Mouse (Mus musculus): ENCODE measurements around the gene Klhdc10.
"Not testable (repeated sequence)": the region's sequence is repeated elsewhere in the genome, so short reads cannot be mapped to it uniquely, and the experiment has no call there.

Klhdc10 gene

GRCm38 (mm10) chr6:30401308-30402015, at the start of gene Klhdc10:
Gene Klhdc10, plus strand, starts transcription at chr6:30401868.
- DNase-seq (ENCODE audit: extremely low spot score, low read depth, low spot score), result peak; percentile 99

GRCm38 (mm10) chr6:30352762-30353161, 48.9 kb upstream of the Klhdc10 start:
- DNase-seq (ENCODE audit: extremely low spot score, low read depth, low spot score), result no peak

GRCm38 (mm10) chr6:30353661-30354060, 48.0 kb upstream of the Klhdc10 start:
- DNase-seq (ENCODE audit: extremely low spot score, low read depth, low spot score), result no peak

DNA sequence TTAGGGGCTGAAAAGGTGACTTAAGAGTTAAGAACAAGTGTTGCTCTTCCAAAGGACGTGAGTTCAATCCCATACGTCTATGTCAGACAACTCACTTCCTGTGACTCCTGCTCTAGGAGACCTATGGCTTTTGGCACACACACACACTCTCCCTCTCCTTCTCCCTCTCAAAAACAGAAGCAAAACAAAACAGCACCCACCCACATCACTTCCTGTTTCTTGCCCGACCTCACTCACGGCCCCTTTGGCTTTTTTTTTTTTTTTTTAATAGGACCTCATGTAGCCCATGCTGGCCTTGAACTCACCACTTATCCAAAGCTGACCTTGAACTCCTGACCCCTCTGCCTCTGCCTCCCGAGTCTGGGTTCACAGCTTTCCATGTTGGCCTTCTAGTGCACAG, 46.9 kb upstream of the Klhdc10 start:
- DNase-seq (ENCODE audit: extremely low spot score, low read depth, low spot score), result no peak

GRCm38 (mm10) chr6:30355701-30356100, 46.0 kb upstream of the Klhdc10 start:
- no peak for DNase-seq (ENCODE audit: extremely low spot score, low read depth, low spot score)

DNA sequence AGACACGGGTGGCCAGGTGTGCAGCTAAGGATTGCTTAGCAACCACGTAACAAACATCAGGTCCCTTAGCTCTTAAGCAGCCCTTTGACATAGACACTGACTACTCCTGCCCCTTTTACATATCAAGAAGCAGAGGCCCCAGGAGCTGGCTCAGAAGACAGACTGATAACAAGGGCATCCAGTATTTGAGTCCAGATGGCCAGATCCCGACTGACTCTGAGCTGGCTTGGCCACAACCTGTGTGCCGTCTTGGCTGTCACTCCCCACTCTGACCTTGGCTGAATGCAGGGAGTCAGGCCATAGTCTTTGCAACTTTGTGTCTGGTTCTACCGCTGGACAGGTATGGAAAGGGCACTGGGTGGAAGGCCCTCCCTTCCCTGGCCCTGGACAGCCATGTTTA, 45.5 kb upstream of the Klhdc10 start:
- no peak for DNase-seq (ENCODE audit: extremely low spot score, low read depth, low spot score)

- no peak for DNase-seq (ENCODE audit: extremely low spot score, low read depth, low spot score)
Observed at GRCm38 (mm10) chr6:30356680-30357079, 45.0 kb upstream of the Klhdc10 start.

DNA sequence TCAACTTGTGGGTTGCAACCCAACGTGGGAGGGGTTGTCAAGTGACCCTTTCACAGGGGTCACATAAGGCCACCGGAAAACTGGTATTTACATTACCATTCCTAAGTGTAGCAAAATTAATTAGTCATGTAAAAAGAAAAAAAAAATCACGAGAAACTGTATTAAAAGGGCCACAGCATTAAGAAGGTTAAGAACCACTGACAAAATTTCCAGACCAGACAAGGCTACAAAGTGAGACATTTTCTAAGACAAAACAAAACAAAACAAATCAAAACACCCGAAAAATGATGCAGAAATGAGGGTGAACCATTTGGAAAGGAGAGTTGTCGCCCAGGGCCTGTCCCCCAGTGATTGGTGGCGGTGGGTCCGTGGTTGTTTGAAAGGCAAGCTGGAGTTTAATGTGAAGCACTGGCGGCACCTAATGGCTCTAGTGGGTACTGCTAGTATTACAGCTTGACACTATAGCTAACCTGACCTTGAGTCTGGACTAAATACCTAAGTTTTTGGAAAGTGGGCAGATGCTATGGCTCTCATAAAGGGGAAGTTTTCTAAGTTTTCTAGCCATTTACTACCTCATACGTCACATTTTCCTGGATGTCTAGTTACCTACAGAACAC, 44.0 kb upstream of the Klhdc10 start:
- peak; percentile 76 for DNase-seq (ENCODE audit: extremely low spot score, low read depth, low spot score)

DNA sequence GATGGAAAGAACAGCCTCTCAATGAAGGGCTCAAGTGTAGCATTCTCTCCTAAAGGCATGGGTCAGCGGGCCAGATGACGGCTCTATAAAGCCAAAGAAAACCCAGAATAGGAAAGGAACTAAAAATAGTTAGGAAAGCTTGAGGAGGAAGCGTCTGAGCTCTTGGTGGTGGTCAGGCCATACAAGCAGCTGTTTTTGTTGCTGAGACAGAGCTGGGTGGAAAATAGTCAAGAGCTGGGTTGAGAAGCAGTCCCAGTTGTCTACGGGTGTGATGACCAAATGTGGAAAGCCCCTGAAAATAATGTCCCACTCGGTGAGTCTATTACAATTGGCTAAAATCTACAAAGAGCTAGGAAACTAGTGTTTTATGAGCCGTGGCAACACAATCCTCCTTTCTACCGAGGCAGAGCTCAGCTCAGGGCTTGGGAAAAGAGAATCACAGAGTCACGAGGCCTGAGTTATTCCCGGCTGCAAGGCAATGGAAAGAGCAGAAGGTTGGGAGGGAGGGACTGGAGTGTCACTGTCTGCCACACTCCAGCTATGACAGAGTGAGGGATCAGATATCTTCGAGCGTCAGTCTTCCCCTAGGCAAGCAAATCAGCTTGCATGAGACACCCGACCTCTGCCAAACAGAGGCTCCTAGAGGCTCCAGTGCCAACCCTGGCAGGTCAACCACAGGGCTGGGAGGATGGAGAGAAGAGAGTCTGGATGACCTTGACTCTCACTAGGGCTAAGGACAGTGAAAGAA, 41.7 kb upstream of the Klhdc10 start:
- DNase-seq (ENCODE audit: extremely low spot score, low read depth, low spot score), result no peak

DNA sequence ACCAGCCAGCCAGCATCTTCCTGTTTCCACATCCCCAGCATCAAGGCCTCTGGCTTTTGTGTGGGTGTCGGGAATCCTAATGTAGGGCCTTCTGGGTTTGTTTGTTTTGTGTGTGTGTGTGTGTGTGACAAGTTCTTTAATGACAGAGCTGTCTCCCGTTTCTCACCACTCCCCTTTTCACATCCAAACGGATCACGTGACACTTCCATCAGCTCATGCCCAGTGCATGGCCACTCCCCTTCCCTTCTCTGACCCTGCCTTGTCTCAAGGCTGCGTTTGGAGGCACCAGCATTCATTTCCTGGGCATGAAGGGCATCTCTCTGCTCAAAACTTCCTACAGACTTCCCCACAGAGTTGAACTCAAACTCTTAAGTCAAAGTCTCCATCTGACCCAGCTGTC, 37.9 kb upstream of the Klhdc10 start:
- DNase-seq (ENCODE audit: extremely low spot score, low read depth, low spot score), result no peak

GRCm38 (mm10) chr6:30369291-30369690, 32.4 kb upstream of the Klhdc10 start:
- DNase-seq (ENCODE audit: extremely low spot score, low read depth, low spot score), result no peak

DNA sequence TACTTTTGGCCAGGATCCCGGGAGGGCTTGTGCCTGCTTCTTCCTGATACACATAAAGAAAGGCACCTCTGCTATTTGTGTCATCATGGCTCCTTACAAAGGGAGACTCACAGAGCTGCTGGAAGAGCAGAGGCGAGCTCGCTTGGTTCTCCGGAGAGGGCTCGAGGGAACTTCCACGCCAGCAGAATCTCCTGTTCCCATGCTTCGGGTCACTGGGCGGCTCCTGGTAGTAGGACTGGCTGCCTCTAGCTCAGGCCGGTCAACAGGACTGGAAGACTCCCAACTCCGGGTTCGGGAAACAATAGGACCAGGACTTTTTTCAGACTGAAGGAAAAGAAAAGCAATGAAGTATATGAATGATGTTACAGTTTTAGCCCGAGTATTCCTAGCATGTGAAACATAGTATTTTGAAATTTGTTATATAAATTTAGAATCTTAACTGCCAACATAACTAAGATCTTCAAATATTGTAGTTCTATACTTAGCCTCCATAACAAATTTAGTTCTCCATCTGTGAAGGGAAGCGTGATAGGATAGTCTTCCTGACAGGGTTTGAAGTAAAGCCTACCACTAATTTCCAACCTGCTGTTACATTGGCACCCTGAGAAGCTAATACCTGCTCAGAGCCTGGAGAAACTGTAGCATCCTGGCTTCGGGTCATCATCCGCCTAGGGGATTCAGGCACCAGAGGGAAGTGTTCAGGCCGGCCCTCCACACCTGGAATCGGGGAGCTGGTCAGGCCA, 28.9 kb upstream of the Klhdc10 start:
- DNase-seq (ENCODE audit: extremely low spot score, low read depth, low spot score), result no peak

DNA sequence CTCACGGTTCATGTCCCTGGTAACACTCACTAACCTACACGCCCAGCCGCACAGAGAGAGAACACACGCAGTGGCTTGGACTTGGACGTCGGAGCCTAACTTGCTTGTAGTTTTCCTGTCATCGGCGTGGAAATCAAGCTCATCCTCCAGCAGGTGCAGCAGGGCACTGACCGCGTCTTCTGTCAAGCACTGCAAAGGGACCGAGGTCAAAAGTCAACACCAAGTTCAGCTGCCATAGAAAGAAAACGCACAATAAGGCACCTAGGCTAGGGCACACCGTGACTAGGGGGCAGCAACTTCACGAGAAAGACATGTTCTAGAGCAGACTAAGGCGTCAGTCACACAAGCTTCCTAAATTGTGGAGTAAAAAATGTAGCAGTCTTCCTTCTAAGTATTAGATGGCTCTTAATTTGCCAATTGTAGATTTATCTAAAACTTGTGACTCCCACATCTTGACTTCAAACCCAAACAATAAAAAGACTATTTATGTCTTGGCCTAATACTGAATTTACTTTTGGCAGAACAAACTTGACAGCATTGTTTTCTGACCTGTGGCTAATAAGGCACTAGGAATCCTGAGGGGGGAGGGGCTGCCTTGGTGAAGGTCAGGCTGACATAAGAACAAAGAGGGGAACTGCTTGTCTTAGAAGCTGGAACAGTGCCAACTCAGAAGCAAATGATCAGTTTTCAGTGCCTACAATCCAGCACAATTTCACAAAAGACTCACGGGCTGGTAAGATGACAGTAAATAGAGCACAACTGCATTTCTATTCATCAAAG, 26.7 kb upstream of the Klhdc10 start:
- no peak for DNase-seq (ENCODE audit: extremely low spot score, low read depth, low spot score)

DNA sequence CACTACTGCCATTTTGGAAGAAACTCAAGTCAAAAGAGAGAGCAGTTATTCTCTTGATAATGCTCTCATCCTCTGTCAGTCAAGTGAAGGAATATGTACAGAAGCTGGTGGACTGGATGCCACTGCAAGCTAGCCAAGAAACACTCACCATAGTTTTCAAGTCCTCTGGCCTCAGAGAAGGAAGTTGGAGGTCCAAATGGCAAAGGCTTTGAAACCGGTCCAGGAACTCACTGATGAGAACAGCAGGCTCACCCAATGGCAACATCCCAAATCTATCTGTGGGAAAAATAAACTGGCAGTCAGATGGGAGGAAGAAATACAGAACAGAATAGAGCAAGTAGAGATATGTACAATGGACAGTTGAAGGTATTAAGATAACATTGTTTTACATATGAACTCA, 25.9 kb upstream of the Klhdc10 start:
- no peak for DNase-seq (ENCODE audit: extremely low spot score, low read depth, low spot score)

DNA sequence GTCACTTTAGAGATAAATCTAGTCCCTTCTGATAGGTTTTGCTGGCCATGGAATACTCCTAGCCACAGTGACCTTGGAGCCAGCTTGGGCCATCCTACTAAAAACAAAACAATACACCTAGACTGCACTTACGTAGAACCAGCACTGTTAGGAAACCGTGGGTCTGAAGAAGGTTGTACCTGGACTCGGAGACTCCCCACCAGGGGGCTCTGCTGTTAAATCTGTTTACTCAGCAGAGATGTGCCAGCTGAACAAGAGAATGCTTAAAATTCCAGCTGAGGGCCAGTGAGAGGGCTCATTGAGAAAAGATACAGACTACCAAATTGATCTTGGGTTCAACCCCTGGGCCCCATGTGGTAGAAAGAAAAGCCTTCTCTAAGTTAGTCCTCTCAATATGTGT, 20.6 kb upstream of the Klhdc10 start:
- no peak for DNase-seq (ENCODE audit: extremely low spot score, low read depth, low spot score)

DNA sequence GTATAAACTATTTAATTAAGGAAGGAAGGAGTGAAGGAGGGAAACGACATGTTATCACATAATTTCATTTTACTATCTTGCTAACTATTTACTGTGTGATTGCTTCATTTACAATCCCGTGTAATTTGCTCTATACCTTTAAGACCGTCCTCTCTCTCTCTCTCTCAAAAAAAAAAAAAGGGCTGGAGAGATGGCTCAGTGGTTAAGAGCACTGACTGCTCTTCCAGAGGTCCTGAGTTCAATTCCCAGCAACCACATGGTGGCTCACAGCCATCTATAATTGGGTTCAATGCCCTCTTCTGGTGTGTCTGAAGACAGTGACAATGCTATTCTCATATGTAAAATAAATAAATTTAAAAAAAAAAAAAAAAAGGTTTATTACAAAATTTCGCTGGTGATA, 11.4 kb upstream of the Klhdc10 start:
- DNase-seq (ENCODE audit: extremely low spot score, low read depth, low spot score), result not testable (repeated sequence)

GRCm38 (mm10) chr6:30390714-30391697, 10.7 kb upstream of the Klhdc10 start, which contains the start of gene Zc3hc1:
Gene Zc3hc1, minus strand, starts transcription at chr6:30391028.
- peak; percentile 71 for DNase-seq (ENCODE audit: extremely low spot score, low read depth, low spot score)

GRCm38 (mm10) chr6:30391996-30392395, 9.7 kb upstream of the Klhdc10 start:
- no peak for DNase-seq (ENCODE audit: extremely low spot score, low read depth, low spot score)

DNA sequence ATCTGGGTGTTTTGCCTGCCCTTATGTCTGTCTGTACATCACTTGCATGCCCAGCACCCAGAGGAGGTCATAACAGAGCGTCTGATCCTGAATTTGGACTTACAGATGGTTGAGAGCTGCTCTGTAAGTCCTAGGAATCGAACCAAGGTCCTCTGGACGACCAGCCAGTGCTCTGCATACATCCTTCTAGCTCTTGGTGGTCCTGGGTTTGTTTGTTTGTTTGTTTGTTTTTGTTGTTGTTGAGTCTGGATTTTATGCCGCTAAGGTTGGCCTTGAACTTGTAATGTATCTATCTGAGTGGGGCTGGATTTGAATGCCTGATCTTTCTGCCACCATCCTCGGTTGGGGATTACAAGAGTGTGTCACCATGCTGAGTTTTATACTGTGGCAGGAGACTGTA, 1.5 kb upstream of the Klhdc10 start:
- DNase-seq (ENCODE audit: extremely low spot score, low read depth, low spot score), result no peak

Measured in hindlimb bud, embryonic 11.5 days (tissue).